Mouse (Mus musculus) stomach, embryonic 16.5 days (tissue): ENCODE measurements around the gene Ppp5c. TPM values are rescaled to one million over a fixed set of nuclear protein-coding genes. Genes with fewer than 3 reads are reported as not detected.

Experiments used
- ATAC-seq: fragments of 200-750 bp; cut with Nextera tagmentation; 2 replicates; pipeline ENCODE4 v1.8.0; 2017; ENCODE audit warnings: moderate number of reproducible peaks, moderate TSS enrichment; ENCODE audit not compliant: insufficient read depth, low FRiP score
- H3K27ac ChIP-seq: fragments of 300-500 bp; sonication (generic); 2 replicates; pipeline ENCODE4 v1.5.1; 2014; ENCODE audit warnings: low read length
- H3K27me3 ChIP-seq: fragments of 300-500 bp; sonication (generic); 2 replicates; pipeline ENCODE4 v1.6.1; 2014; ENCODE audit warnings: low read length, control low read depth, mixed read lengths; ENCODE audit not compliant: control insufficient read depth, insufficient read depth
- H3K36me3 ChIP-seq: fragments of 300-500 bp; sonication (generic); 2 replicates; pipeline ENCODE4 v1.6.1; 2014; ENCODE audit warnings: low read length; ENCODE audit not compliant: control insufficient read depth, insufficient read depth
- H3K4me1 ChIP-seq: fragments of 300-500 bp; sonication (generic); 2 replicates; pipeline ENCODE4 v1.6.1; 2014; ENCODE audit warnings: low read length, control low read depth, mixed read lengths; ENCODE audit not compliant: control insufficient read depth, insufficient read depth
- H3K4me2 ChIP-seq: fragments of 300-500 bp; sonication (generic); 2 replicates; pipeline ENCODE4 v1.6.1; 2014; ENCODE audit warnings: low read depth, low read length, mixed read lengths
- H3K4me3 ChIP-seq: fragments of 300-500 bp; sonication (generic); replicated peaks from 2 replicates; pipeline ENCODE4 v1.5.1; 2014; ENCODE audit warnings: mild to moderate bottlenecking, low read length
- H3K9ac ChIP-seq: fragments of 300-500 bp; sonication (generic); 2 replicates; pipeline ENCODE4 v1.6.1; 2014; ENCODE audit warnings: low read length
- H3K9me3 ChIP-seq: fragments of 300-500 bp; sonication (generic); replicated peaks from 2 replicates; pipeline ENCODE4 v1.6.1; 2016; ENCODE audit warnings: low read length, control low read depth; ENCODE audit not compliant: control insufficient read depth
- WGBS: fragments of 180-500 bp; shearing (Covaris S2); extraction: QIAGEN DNeasy Blood & Tissue Kit; methylation state at CpG from one replicate; pipeline ENCODE4 v1.1.7; 2014; 5-methylcytosine and 5-hydroxymethylcytosine counted together
- polyA plus RNA-seq: library from polyadenylated mRNA; unstranded; fragments of >200 nt; fragmentation: Nextera tagmentation; extraction: Ambion mirVana; gene quantifications from 2 replicates; pipeline ENCODE4 v1.2.1, GENCODE M21; 2015

Ppp5c gene
- polyA plus RNA-seq, 1 experiment from 2014 or later, result 87.9 TPM

DNA sequence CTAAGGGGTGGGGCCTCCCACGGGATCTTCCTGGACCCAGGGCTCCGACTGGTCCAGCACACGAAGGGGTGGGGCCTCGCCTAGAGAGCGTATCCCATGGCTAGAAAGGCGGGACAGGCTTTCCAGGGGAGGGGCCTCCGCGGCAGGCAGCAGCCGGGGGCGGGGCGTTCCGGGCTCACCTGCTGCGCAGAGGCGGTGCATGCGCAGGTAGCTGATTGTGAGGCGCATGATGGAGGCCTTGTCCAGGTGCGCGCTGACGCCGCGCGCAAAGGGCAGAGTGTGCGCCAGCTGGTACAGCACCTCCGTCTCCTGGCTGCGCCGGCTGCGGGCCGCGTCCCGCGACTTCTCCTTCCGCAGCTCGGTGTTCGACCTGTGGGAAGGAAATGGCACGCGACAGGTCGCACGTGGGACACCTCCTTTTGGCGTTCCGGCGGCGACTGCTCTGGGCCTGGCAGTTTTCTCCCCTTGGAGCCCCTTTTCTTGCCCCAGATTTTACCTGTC, 28.4 kb upstream of the Ppp5c start:
- no peaks in the 10 kb centered on the region for H3K27me3 ChIP-seq
- peaks cover 29% of the 10 kb centered on the region for H3K36me3 ChIP-seq
- ATAC-seq, result peak; percentile 68
- peak overlapping the region; percentile 95 for H3K4me2 ChIP-seq
- peak overlapping the region; percentile 84 for H3K9ac ChIP-seq
- peak overlapping the region; percentile 61 for H3K4me3 ChIP-seq
- H3K27ac ChIP-seq, result peak overlapping the region; percentile 98
- no peaks in the 10 kb centered on the region for H3K9me3 ChIP-seq
- WGBS, result under 1% methylated on average over 41 of the region's 42 CpGs
- peaks cover 40% of the 10 kb centered on the region for H3K4me1 ChIP-seq

DNA sequence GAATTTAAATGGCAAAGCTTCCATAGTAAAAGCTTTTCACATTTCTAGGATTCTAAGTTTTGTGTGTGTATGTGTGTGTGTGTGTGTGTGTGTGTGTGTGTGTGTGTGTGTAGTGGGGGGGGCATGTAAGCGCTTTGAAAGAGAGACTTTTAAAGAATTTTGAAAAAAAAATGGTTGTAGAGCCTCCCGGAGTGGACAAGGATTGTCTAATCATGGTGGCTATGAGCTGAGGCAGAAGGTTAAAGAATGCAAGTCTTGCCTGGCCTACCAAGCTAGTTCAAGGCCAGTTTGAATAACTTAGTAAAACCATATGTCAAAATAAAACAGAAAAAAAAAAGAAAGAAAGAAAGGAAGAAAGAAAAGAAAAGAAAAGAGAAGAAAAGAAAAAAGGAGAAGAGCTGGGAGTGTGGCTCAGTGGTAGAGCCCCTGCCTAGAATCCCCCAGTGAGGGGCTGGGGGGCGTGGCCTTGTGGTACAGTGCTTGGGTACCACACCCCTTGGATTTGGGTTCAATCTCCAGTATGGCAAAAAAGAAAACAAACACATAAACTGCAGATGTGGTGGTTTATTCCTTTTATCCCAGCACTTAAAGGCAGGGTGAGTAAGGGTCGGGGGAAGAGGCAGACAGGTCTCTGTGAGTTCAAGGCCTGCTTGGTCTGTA, 27.7 kb upstream of the Ppp5c start:
- peaks cover 40% of the 10 kb centered on the region for H3K4me1 ChIP-seq
- 88% methylated on average over 4 of the region's 4 CpGs for WGBS
- no peaks in the 10 kb centered on the region for H3K9me3 ChIP-seq
- H3K36me3 ChIP-seq, result peaks cover 31% of the 10 kb centered on the region
- H3K27ac ChIP-seq, result peak overlapping the region; percentile 98; the same call in 1 of the 2 replicates
- H3K27me3 ChIP-seq, result no peaks in the 10 kb centered on the region
- H3K4me3 ChIP-seq, result peak overlapping the region; percentile 61
- H3K4me2 ChIP-seq, result peak overlapping the region; percentile 95
- H3K9ac ChIP-seq, result no peak overlapping the region
- no peak for ATAC-seq

DNA sequence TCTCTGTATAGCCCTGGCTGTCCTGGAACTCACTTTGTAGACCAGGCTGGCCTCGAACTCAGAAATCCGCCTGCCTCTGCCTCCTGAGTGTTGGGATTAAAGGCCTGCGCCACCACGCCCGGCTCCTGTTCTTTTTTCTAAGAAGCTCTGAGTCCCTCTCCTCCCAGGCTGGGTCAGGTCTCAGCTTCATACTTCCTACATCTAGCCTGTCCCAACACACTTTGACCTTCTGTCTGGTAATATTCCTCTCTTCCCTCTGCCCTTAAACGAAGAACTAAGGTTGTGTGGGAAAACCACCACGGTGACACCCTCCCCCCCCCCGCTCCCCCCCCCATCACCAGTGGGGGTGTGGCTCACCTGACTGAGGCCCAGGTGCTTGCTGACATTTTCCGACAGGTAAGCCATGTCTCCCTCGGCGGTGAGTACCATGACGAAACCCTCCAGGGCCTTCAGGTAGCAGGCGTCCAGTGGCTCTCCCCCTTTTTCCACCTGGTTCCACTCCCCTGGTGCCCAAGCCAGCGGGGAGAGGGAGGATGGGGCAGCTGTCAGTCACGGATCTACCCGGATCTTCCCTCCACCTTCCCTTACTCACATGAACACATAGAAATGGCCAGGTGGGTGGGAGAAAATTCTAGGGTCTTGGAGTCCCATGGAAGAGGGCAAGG, 26.7 kb upstream of the Ppp5c start:
- Histone ChIP-seq H3K4me3 (no peak overlapping the region), H3K9me3 (no peaks in the 10 kb centered on the region), H3K27ac (no peak overlapping the region), H3K36me3 (peaks cover 37% of the 10 kb centered on the region), H3K27me3 (no peaks in the 10 kb centered on the region), H3K9ac (no peak overlapping the region), H3K4me2 (no peak overlapping the region), H3K4me1 (peaks cover 38% of the 10 kb centered on the region)
- ATAC-seq, result no peak
- 91% methylated on average over 14 of the region's 16 CpGs for WGBS

DNA sequence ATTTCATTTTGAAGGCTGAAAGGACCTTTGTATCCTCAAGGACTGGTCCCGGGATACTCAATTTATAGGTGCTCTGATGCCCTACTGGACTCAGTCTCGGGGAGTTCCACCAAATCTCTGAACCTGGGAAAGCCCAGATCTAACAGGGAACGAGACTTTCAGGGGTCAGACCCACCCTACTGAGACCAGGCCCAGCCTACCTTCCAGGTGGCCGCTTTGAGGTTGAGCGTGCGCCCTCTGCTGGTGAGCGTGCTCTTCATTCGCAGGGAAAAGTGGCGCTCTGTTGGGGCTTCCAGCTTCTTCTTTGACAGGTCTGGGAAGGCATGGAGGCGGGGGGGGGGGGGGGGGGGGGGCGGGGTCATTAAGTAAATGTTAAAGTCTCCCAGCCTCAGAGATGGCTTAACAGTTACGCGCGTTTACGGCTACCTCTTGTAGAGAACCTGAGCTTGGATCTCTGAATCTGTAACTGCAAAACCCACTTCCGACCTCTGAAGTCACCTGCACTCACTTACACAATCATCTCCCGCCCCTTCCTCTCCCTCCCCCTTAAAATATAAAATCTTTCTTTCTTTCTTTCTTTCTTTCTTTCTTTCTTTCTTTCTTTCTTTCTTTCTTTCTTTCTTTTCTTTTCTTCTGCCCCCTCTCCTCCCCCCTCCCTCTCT, 23.3 kb upstream of the Ppp5c start:
- no peak overlapping the region for H3K4me2 ChIP-seq
- WGBS, result 16% methylated on average over 16 of the region's 17 CpGs
- H3K9me3 ChIP-seq, result no peaks in the 10 kb centered on the region
- H3K9ac ChIP-seq, result no peak overlapping the region
- H3K36me3 ChIP-seq, result peaks cover 56% of the 10 kb centered on the region
- peaks cover 9% of the 10 kb centered on the region for H3K4me1 ChIP-seq
- ATAC-seq, result peak; percentile 42
- no peak overlapping the region for H3K27ac ChIP-seq
- H3K4me3 ChIP-seq, result no peak overlapping the region
- H3K27me3 ChIP-seq, result no peaks in the 10 kb centered on the region

DNA sequence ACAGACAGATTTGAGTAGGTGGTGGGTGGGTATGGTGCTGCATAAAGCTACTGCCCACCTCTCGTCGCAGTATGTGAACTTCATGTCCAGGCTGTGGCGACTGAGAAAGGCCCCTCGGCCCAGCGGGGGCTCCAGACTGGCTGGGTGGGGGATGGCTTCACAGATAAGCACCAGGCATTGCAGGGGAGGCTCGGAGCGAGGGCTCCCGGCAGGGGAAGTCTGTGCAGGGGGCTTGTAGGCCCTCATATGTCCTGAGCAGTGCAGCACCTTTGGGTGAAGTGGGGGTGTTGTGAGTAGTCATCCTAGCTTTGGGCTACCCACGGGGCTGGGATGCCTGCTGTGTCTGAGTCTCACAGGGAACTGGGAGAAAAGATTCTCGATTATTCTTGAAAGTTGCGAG, 22.8 kb upstream of the Ppp5c start:
- Histone ChIP-seq H3K27ac (no peak overlapping the region), H3K9me3 (no peaks in the 10 kb centered on the region), H3K9ac (no peak overlapping the region), H3K36me3 (peaks cover 56% of the 10 kb centered on the region), H3K4me2 (no peak overlapping the region), H3K4me3 (no peak overlapping the region), H3K27me3 (no peaks in the 10 kb centered on the region), H3K4me1 (peaks cover 6% of the 10 kb centered on the region; the same call in 1 of the 2 replicates)
- 62% methylated on average over 11 of the region's 11 CpGs for WGBS
- ATAC-seq, result no peak

DNA sequence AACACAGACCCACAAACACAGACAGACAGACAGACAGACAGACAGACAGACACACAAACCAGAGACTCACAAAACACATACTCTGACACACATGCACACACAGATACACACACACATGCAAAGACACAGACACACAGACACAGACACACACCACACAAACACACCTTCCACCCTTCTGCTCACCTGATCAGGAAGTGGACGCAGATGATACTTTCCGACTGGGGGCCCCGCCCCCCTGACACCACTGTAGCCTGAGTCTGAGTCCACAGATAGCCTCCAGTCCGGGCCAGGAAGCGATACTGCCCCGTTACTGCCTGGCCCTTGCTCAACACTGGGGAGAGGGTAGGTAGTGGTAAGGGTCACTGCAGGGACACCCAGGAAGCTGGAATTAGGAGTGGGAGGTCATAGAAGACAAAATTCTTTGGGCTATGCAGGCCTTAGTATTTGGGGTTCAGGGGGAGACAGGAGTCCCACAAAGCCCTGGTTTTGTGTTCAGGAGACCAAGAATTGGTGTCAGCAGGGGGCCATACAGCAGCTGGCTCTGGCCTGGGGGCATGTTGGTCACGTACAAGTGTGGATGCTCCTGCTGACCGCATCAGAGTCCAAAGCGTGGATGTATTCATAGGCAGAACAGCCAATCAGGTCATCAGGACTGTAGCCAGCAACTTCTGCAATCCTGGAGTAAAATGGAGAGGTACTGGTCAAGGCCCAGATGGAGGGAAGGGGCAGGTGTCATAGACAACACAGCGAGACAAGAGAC, 20.9 kb upstream of the Ppp5c start:
- Histone ChIP-seq H3K4me2 (no peak overlapping the region), H3K9ac (no peak overlapping the region), H3K4me3 (no peak overlapping the region), H3K27ac (no peak overlapping the region), H3K36me3 (peaks cover 57% of the 10 kb centered on the region), H3K4me1 (peaks cover 3% of the 10 kb centered on the region; the same call in 1 of the 2 replicates), H3K27me3 (no peaks in the 10 kb centered on the region), H3K9me3 (no peaks in the 10 kb centered on the region)
- no peak for ATAC-seq
- WGBS, result 90% methylated on average over 10 of the region's 10 CpGs

DNA sequence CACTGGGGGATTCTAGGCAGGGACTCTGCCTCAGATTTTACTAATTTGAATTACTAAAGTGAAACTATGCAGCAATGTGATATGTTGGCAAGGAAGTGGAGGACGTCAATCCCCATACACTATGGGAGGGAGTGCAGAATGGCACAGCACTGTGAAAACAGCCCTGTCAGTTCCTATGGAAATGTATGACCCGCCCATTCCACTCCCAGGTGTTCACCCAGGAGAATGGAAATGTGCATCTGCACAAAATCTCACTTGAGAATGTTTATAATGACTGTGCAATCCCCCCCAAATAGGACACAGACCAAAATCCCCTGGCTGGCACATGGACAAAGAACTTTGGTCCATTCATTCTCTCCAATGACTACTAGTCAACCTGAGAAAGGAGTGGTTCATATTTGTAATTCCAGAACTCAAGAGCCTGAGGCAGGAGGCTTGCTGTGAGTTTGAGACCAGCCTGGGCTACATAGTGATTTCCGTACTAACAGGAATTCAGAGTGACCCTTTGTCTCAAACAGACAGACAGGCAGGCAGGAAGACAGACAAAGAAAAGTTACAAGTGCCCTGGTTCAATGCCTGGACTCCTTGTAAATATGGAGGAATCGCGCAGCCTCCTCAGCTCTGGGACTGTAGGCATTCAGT, 19.4 kb upstream of the Ppp5c start:
- Histone ChIP-seq H3K27me3 (no peaks in the 10 kb centered on the region), H3K27ac (no peak overlapping the region), H3K4me1 (peaks cover 3% of the 10 kb centered on the region; the same call in 1 of the 2 replicates), H3K36me3 (peaks cover 56% of the 10 kb centered on the region), H3K4me2 (no peak overlapping the region), H3K9ac (no peak overlapping the region), H3K9me3 (no peaks in the 10 kb centered on the region), H3K4me3 (no peak overlapping the region)
- ATAC-seq, result no peak
- WGBS, result 91% methylated on average over 5 of the region's 5 CpGs

DNA sequence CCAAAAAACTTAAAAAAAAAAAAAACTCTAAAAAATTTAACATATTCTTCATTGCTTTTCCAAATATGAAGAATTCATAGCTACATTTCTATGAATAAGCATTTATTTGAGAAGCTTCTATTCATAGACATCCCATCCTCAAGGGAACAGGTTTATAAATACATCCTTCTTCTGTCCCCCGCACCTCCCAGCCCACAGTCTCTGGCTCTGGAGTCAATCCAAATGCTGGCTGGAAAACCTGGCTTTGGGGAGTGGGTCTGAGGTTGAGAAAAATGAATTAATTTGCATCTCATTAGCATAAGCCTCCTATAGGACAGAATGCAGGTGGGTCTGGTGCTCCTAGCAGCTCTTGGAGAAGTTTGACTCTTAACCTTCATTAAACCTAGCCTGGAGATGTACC, 18.0 kb upstream of the Ppp5c start:
- Histone ChIP-seq H3K4me1 (no peaks in the 10 kb centered on the region; the same call in 1 of the 2 replicates), H3K27me3 (no peaks in the 10 kb centered on the region), H3K36me3 (peaks cover 54% of the 10 kb centered on the region), H3K9ac (no peak overlapping the region), H3K4me3 (no peak overlapping the region), H3K27ac (no peak overlapping the region), H3K9me3 (no peaks in the 10 kb centered on the region), H3K4me2 (no peak overlapping the region)
- ATAC-seq, result no peak
- 63% methylated on average over 1 of the region's 1 CpGs for WGBS
